ENCODE assay signal across 24 mouse cellular contexts in genomic region chr1:93403403-93403802, GRCm38 (mm10). TPM values are rescaled to one million over a fixed set of nuclear protein-coding genes. Genes with fewer than 3 reads are reported as not detected.
DNase-seq lines count a peak whose midpoint lies in the region; ATAC-seq and TF ChIP-seq lines count a peak whose summit lies in the region.
"Had no signal": no experiment of that assay in that cellular context is flagged by ENCODE, and none has a peak within 500 bp of the region (broad histone marks: within the 10 kb centered on the region; RNA-seq: fewer than 3 reads in every experiment).

No protein-coding gene starts in this region.

- no peak for TF ChIP-seq CTCF in MEL (IDR thresholded peaks at IDR 0.05 in 2 of 3, conservative IDR thresholded peaks at IDR 0.05 in 1 of 3; ENCODE audit: control insufficient read depth in 1 of 3, insufficient read depth in 1 of 3, low read depth in 2 of 3, low read length in 3 of 3, poor library complexity in 1 of 3, severe bottlenecking in 1 of 3)

- H3K79me2 ChIP-seq in MEL (ENCODE audit: control insufficient read depth, insufficient read depth, low read length, poor library complexity), result no peaks in the 10 kb centered on the region

- no peak for TF ChIP-seq EP300 in MEL (IDR thresholded peaks at IDR 0.05; ENCODE audit: low read depth in 1 of 2, low read length in 2 of 2)

- H3K36me3 ChIP-seq in MEL (ENCODE audit: control insufficient read depth in 1 of 2, insufficient read depth in 2 of 2, low read length in 2 of 2), result peaks cover 0 to 7% of the 10 kb centered on the region in 2 experiments; a peak in 3 of 4 replicates

- H3K27ac ChIP-seq in MEL (ENCODE audit: control insufficient read depth, low read depth, low read length), result no peak overlapping the region
- H3K27ac ChIP-seq: embryonic facial prominence, embryonic 10.5 days; embryonic facial prominence, embryonic 12.5 days; forebrain, embryonic 13.5 days; forebrain, embryonic 15.5 days had no signal

- H3K9me3 ChIP-seq in MEL (replicated peaks; ENCODE audit: insufficient read depth, low read length), result no peaks in the 10 kb centered on the region
- H3K9me3 ChIP-seq: embryonic facial prominence, embryonic 10.5 days; embryonic facial prominence, embryonic 12.5 days; forebrain, embryonic 13.5 days; forebrain, embryonic 15.5 days had no signal

- intact Hi-C loops in heart, postnatal 14 days (cut with DNase I), result no loop called here

- peaks cover 0 to 2% of the 10 kb centered on the region in 2 experiments; a peak in 1 of 4 replicates for H3K4me1 ChIP-seq in MEL (ENCODE audit: control insufficient read depth in 1 of 2, insufficient read depth in 2 of 2, low read length in 2 of 2)
- H3K4me1 ChIP-seq: embryonic facial prominence, embryonic 12.5 days; forebrain, embryonic 13.5 days; forebrain, embryonic 15.5 days had no signal

- H3K27me3 ChIP-seq in MEL (ENCODE audit: control insufficient read depth in 1 of 2, insufficient read depth in 2 of 2, low read length in 2 of 2), result no peaks in the 10 kb centered on the region
- H3K27me3 ChIP-seq: forebrain, embryonic 15.5 days; Patski had no signal

- no peak for TF ChIP-seq POLR2A in MEL (IDR thresholded peaks at IDR 0.05; ENCODE audit: control insufficient read depth in 1 of 2, insufficient read depth in 1 of 2, low read depth in 1 of 2, low read length in 2 of 2, poor library complexity in 1 of 2)

- DNase-seq in 416B (ENCODE audit: low read depth), result peak; percentile 8
- DNase-seq in MEL (ENCODE audit: low read depth, low spot score), result peak; percentile 68
- DNase-seq in c-Kit-positive CD71-negative TER-119-negative erythroid progenitor cells, embryonic 14.5 days (ENCODE audit: low read depth), result peak; percentile 18
- no peak for DNase-seq in frontal cortex, postnatal 36 days (ENCODE audit: low spot score in 2 of 2)
- no peak for DNase-seq in left cerebral cortex, adult 8-10 months (ENCODE audit: low spot score in 2 of 2)
- no peak for DNase-seq in heart, postnatal 14 days
- DNase-seq: adrenal gland, adult 8-10 months; adrenal gland, postnatal 14 days; adrenal gland, postnatal 36 days; cerebellum, adult 11 months; cerebellum, adult 18-20 months; cerebellum, adult 8-10 months; cerebellum, adult 9-11 months; cerebellum, postnatal 25 days; forebrain, postnatal 0 days had no signal

- ATAC-seq in granulocyte monocyte progenitor cell, adult 5-6 weeks (replicated peaks; ENCODE audit: poor library complexity, severe bottlenecking), result peak; percentile 18; the same call in 1 of the 2 replicates
- ATAC-seq: activated CD4-positive, CD25-positive, alpha-beta regulatory T cell, adult 4 months; forebrain, embryonic 13.5 days; forebrain, embryonic 15.5 days; forebrain, postnatal 0 days; Patski had no signal

- no peak overlapping the region for H3K9ac ChIP-seq in MEL (ENCODE audit: control insufficient read depth, low read depth, low read length, poor library complexity, severe bottlenecking)
- H3K9ac ChIP-seq: embryonic facial prominence, embryonic 12.5 days; forebrain, embryonic 13.5 days; forebrain, embryonic 15.5 days; forebrain, postnatal 0 days had no signal

- no peak for TF ChIP-seq RAD21 in MEL (IDR thresholded peaks at IDR 0.05; ENCODE audit: low read depth, low read length)

- H3K4me3 ChIP-seq in MEL (ENCODE audit: control insufficient read depth in 1 of 2, insufficient read depth in 1 of 2, low read depth in 2 of 2, low read length in 2 of 2), result no peak overlapping the region
- H3K4me3 ChIP-seq: embryonic facial prominence, embryonic 10.5 days; embryonic facial prominence, embryonic 12.5 days; forebrain, embryonic 13.5 days; forebrain, embryonic 15.5 days had no signal

TF ChIP-seq in MEL, 35 proteins besides CTCF, POLR2A, EP300 and RAD21:
- no peak for TF ChIP-seq ZC3H11A (IDR thresholded peaks at IDR 0.05; ENCODE audit: low read depth, low read length)
- no peak for TF ChIP-seq UBTF (IDR thresholded peaks at IDR 0.05; ENCODE audit: borderline replicate concordance, insufficient read depth, low read depth, low read length)
- TF ChIP-seq ELF1 (IDR thresholded peaks at IDR 0.05; ENCODE audit: low read depth, low read length), result peak; percentile 51; the same call in 1 of the 2 replicates

RNA-seq across cellular contexts. Expression of gene Ano7, which starts 29.7 kb away (rescaled TPM):
- total RNA-seq in MEL (2012; rRNA removed), result not detected in 2 replicates
- polyA plus RNA-seq in MEL (2012; ENCODE audit: insufficient read depth in 1 of 2, insufficient read length in 2 of 2, low read depth in 1 of 2, low replicate concordance in 2 of 2, missing spikeins in 1 of 2), result under 1 TPM in 1 of 2 experiments, not detected in 1; 0.03 TPM
- 0.43 TPM in 1 of 2 replicates, not detected in the other for total RNA-seq in granulocyte monocyte progenitor cell, adult 5-6 weeks (2014; fragmentation: Nextera tagmentation)
- total RNA-seq in granulocyte monocyte progenitor cell, adult 5-6 weeks (2017), result 0.99 TPM in 1 of 2 replicates, not detected in the other
- under 1 TPM; 0.18 to 0.74 (median 0.51) TPM for total RNA-seq in left cerebral cortex, adult 8-10 months (2022)
- not detected for total RNA-seq in heart, postnatal 14 days (2021)
- total RNA-seq: adrenal gland, adult 18-20 months; adrenal gland, adult 8-10 months; adrenal gland, postnatal 14 days; adrenal gland, postnatal 36 days had no signal
- polyA plus RNA-seq: forebrain, embryonic 11.5 days; forebrain, embryonic 13.5 days; Patski had no signal

Comparison
In these comparisons a context has a peak if more than half of its experiments do, and no peak if none do; other contexts are left out.
1. DNase-seq: peak in 416B (single experiment), MEL (single experiment) and c-Kit-positive CD71-negative TER-119-negative erythroid progenitor cells, embryonic 14.5 days (single experiment); none in frontal cortex, postnatal 36 days (0 of 2), left cerebral cortex, adult 8-10 months (0 of 2) and heart, postnatal 14 days (0 of 2).